Mouse (Mus musculus) cerebellum, adult 8-10 months (tissue): Measurements from ENCODE around the gene Vmn2r20.
"Not testable (repeated sequence)": the region's sequence is repeated elsewhere in the genome, so short reads cannot be mapped to it uniquely, and the experiment has no call there.

ENCODE experiments used
- DNase-seq: peaks from one replicate; pipeline ENCODE4 v3.0.0; 2022

Gene Vmn2r20

DNA sequence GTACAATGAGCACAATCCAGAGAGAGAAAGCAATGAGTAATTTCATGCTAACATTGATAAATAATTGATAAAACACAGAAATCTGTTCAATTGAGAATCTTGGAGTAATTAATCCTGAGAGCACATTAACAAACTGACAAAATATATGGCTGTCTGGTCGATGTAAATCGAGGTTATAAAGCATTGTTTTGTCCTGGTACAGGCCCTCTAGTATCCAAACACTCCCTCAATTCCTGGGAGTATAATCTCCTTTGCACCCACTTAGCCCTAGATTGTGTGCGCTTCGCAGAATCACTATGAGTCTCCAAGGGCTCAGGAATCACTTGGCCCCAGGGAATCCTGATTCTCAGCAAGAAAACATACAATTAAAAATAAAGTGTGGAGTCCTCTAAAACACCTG lies at the start of gene Vmn2r20:
Gene Vmn2r20, minus strand, starts transcription at position 101 of the 400 bp plus-strand sequence.
- not testable (repeated sequence) for DNase-seq

DNA sequence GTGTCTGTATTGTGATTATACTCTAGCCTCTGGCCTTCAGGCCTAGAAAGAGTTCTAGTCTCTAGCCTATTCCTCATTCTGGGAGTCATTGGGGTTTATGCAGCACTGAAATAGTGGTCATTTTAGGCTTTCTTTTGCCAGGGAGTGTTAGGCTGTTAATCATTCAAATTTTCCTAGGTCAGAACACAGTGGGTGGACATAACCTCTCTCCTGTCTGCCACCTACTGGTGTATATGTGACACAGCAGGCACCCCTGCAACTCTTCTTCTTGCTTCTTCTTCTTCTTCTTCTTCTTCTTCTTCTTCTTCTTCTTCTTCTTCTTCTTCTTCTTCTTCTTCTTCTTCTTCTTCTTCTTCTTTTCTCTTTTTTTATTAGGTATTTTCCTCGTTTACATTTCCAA lies 6.5 kb upstream of the Vmn2r20 start:
- not testable (repeated sequence) for DNase-seq

DNA sequence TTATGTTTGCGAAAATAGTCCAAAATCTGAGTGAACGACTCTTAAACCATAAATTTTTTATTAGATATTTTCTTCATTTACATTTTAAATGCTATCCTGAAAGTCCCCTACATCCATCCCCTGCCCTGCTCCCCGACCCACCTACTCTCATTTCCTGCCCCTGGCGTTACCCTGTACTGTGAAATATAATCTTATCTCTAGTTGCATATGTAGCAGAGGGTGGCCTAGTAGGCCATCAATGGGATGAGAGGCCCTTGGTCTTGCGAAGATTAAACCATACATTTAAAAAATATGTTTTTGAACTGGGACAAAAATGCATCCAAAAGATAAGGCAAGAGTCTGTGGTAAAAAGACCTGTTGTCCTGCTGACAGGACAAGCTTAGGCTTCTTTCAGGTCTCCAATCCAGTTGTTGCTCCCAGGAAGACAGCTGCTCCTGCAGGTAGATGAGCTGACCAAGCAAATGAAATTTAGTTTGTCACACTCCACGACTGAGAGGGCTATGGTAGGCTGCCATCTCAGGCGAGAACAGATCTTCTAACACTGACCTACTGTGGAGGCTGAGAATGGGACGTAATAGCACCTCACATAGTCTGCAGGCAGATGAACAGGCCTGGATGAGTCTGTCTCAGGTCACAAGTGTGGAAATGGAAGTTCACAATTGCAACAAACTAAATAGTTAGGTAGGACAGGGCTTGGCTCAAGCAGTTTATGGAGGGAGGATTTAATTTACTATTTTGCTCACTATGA lies 10.8 kb downstream of the Vmn2r20 start:
- DNase-seq: not testable (repeated sequence)

DNA sequence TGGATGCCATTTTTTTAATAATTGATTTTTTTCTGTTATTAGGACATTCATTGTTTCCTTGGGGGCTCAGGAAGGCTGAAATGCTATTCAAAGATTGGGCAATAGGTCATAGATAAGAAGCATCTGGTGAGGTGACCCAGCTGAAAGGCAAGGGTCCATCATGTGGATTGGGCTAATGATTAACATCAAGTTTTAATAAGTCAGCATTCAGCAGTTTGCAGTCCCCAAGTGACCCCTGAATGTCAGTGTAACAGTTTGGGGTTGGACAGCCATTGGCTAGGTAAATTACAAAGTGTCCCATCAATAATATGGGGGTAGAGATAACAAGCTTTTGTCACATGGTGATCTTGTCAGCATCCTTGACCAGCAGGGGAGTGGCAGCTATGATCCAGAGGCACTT lies 29.1 kb downstream of the Vmn2r20 start:
- not testable (repeated sequence) for DNase-seq

DNA sequence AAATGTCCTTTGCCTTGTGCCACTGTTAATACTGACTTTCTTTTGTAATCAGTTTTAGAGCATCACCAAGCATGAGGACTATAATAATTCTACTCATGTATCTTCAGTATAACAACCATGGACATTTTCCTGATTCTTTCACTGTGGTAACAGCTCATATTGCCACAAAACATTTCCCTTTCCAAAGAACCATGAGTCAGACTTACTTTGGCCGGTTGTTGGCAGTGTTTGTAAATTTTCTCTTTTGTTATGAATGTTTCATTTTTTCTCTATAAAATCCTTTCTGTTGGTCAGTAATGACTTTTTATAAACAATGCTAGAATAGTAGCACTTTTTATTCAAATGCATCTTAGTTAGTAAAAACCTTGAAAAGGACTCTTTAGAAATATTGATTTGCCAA lies 71.8 kb downstream of the Vmn2r20 start:
- DNase-seq: no peak

DNA sequence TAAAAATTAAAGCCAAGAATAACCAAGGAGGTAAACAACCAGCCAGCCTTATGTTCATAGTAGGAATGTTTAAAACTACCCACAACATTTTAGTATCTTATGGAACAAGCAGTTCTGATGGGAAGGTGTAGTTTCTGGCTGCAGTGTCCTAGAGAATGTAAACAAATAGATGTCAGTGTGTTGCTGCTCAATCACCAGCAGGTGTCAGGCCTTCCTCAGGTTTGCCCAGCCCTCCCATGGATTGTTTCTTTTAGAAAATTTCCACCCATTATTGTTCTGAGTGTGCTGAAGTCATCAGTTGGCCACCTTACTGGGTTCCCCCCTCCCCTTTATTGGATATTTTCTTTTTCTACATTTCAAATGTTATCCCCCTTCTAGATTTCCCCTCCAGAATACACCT lies 77.8 kb downstream of the Vmn2r20 start:
- no peak for DNase-seq

DNA sequence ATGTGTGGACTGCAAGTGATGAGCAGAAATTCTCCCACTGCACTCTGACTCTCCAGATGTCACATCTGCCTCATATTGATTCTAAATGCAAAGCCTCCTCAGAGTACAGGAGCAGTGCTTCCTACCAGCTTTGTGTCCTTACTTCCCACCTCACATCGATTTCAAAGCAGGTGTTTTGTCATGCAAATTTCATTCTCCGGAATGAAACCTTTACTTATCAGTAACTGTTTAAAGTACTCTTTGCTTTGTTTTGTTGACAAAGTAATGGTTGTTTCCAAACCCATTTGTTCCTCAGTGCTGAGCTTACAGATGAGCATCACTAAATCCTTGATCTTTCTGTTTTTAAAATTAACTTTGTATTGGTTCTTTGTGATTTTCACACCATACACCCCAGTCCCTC lies 85.4 kb downstream of the Vmn2r20 start:
- no peak for DNase-seq
